25 mouse cellular contexts compared by ENCODE assay signal in genomic region chr1:125527364-125527763, GRCm38 (mm10). TPM values are rescaled to one million over a fixed set of nuclear protein-coding genes. Genes with fewer than 3 reads are reported as not detected.
DNase-seq lines count a peak whose midpoint lies in the region; ATAC-seq and TF ChIP-seq lines count a peak whose summit lies in the region.
"Had no signal": no experiment of that assay in that cellular context is flagged by ENCODE, and none has a peak within 500 bp of the region (broad histone marks: within the 10 kb centered on the region; RNA-seq: fewer than 3 reads in every experiment).

No protein-coding gene starts in this region.

- H3K9ac ChIP-seq in stomach, embryonic 16.5 days (ENCODE audit: low read length), result no peak overlapping the region
- no peak overlapping the region for H3K9ac ChIP-seq in stomach, postnatal 0 days (ENCODE audit: low read length)
- H3K9ac ChIP-seq in intestine, embryonic 15.5 days, result no peak overlapping the region
- H3K9ac ChIP-seq in kidney, embryonic 15.5 days, result no peak overlapping the region
- H3K9ac ChIP-seq: forebrain, embryonic 13.5 days; heart, embryonic 12.5 days; heart, embryonic 15.5 days; hindbrain, embryonic 15.5 days had no signal

- H3K4me2 ChIP-seq in stomach, embryonic 16.5 days (ENCODE audit: low read depth, low read length), result no peak overlapping the region
- no peak overlapping the region for H3K4me2 ChIP-seq in stomach, postnatal 0 days (replicated peaks; ENCODE audit: low read depth)
- no peak overlapping the region for H3K4me2 ChIP-seq in intestine, embryonic 15.5 days (replicated peaks)
- H3K4me2 ChIP-seq in kidney, embryonic 15.5 days, result no peak overlapping the region
- H3K4me2 ChIP-seq: forebrain, embryonic 13.5 days; heart, embryonic 12.5 days; heart, embryonic 15.5 days; hindbrain, embryonic 15.5 days had no signal

- H3K9me3 ChIP-seq in stomach, embryonic 16.5 days (replicated peaks; ENCODE audit: control insufficient read depth, low read length), result no peaks in the 10 kb centered on the region
- no peaks in the 10 kb centered on the region for H3K9me3 ChIP-seq in stomach, postnatal 0 days (ENCODE audit: control insufficient read depth, low read length)
- no peaks in the 10 kb centered on the region for H3K9me3 ChIP-seq in intestine, embryonic 15.5 days
- H3K9me3 ChIP-seq in kidney, embryonic 15.5 days (replicated peaks), result no peaks in the 10 kb centered on the region
- H3K9me3 ChIP-seq in midbrain, embryonic 10.5 days (replicated peaks), result no peaks in the 10 kb centered on the region
- H3K9me3 ChIP-seq: forebrain, embryonic 10.5 days; forebrain, embryonic 13.5 days; heart, embryonic 12.5 days; heart, embryonic 15.5 days; hindbrain, embryonic 15.5 days had no signal

- no peaks in the 10 kb centered on the region for H3K27me3 ChIP-seq in stomach, embryonic 16.5 days (ENCODE audit: control insufficient read depth, insufficient read depth, low read length)
- H3K27me3 ChIP-seq in stomach, postnatal 0 days (ENCODE audit: control insufficient read depth, insufficient read depth, low read length), result no peaks in the 10 kb centered on the region
- H3K27me3 ChIP-seq in intestine, embryonic 15.5 days (replicated peaks), result no peaks in the 10 kb centered on the region
- no peaks in the 10 kb centered on the region for H3K27me3 ChIP-seq in kidney, embryonic 15.5 days
- H3K27me3 ChIP-seq in midbrain, embryonic 10.5 days (ENCODE audit: low read depth, poor library complexity, severe bottlenecking), result no peaks in the 10 kb centered on the region
- H3K27me3 ChIP-seq: CH12.LX; forebrain, embryonic 13.5 days; heart, embryonic 12.5 days; heart, embryonic 15.5 days; hindbrain, embryonic 15.5 days had no signal

- ATAC-seq in stomach, embryonic 16.5 days (ENCODE audit: insufficient read depth, low FRiP score), result no peak
- ATAC-seq in stomach, postnatal 0 days (ENCODE audit: low FRiP score, low TSS enrichment), result no peak; the same call in 1 of the 2 replicates
- peak; percentile 73 for ATAC-seq in intestine, embryonic 15.5 days
- no peak for ATAC-seq in kidney, embryonic 15.5 days (replicated peaks; ENCODE audit: low FRiP score)
- ATAC-seq: forebrain, embryonic 13.5 days; forebrain, embryonic 16.5 days had no signal

- WGBS in stomach, embryonic 16.5 days, result 61% methylated on average over 3 of the region's 3 CpGs
- 52% methylated on average over 3 of the region's 3 CpGs for WGBS in stomach, postnatal 0 days
- WGBS in intestine, embryonic 15.5 days, result 44% methylated on average over 3 of the region's 3 CpGs
- 23% methylated on average over 3 of the region's 3 CpGs for WGBS in large intestine, adult 2 months
- 74% methylated on average over 3 of the region's 3 CpGs for WGBS in kidney, embryonic 15.5 days
- 89% methylated on average over 3 of the region's 3 CpGs for WGBS in midbrain, embryonic 10.5 days

- H3K36me3 ChIP-seq in stomach, embryonic 16.5 days (ENCODE audit: control insufficient read depth, insufficient read depth, low read length), result no peaks in the 10 kb centered on the region
- H3K36me3 ChIP-seq in stomach, postnatal 0 days (ENCODE audit: control insufficient read depth, insufficient read depth, low read length), result no peaks in the 10 kb centered on the region
- H3K36me3 ChIP-seq in intestine, embryonic 15.5 days, result no peaks in the 10 kb centered on the region
- H3K36me3 ChIP-seq in kidney, embryonic 15.5 days, result no peaks in the 10 kb centered on the region
- H3K36me3 ChIP-seq in midbrain, embryonic 10.5 days, result no peaks in the 10 kb centered on the region
- H3K36me3 ChIP-seq: forebrain, embryonic 10.5 days; heart, embryonic 12.5 days; heart, embryonic 15.5 days; hindbrain, embryonic 15.5 days had no signal

- H3K4me1 ChIP-seq in stomach, embryonic 16.5 days (ENCODE audit: control insufficient read depth, insufficient read depth, low read length), result peaks cover 10% of the 10 kb centered on the region; the same call in 1 of the 2 replicates
- no peaks in the 10 kb centered on the region; the same call in 1 of the 2 replicates for H3K4me1 ChIP-seq in stomach, postnatal 0 days (replicated peaks; ENCODE audit: control insufficient read depth, insufficient read depth)
- no peaks in the 10 kb centered on the region for H3K4me1 ChIP-seq in intestine, embryonic 15.5 days (replicated peaks)
- no peaks in the 10 kb centered on the region for H3K4me1 ChIP-seq in kidney, embryonic 15.5 days
- no peaks in the 10 kb centered on the region for H3K4me1 ChIP-seq in midbrain, embryonic 10.5 days
- H3K4me1 ChIP-seq: forebrain, embryonic 10.5 days; forebrain, embryonic 13.5 days; heart, embryonic 12.5 days; hindbrain, embryonic 15.5 days had no signal

- peak overlapping the region; percentile 6; the same call in 1 of the 2 replicates for H3K27ac ChIP-seq in stomach, embryonic 16.5 days (ENCODE audit: low read length)
- H3K27ac ChIP-seq in stomach, postnatal 0 days (replicated peaks), result no peak overlapping the region; the same call in 1 of the 2 replicates
- no peak overlapping the region; the same call in 1 of the 2 replicates for H3K27ac ChIP-seq in intestine, embryonic 15.5 days
- H3K27ac ChIP-seq in kidney, embryonic 15.5 days, result no peak overlapping the region
- H3K27ac ChIP-seq in midbrain, embryonic 10.5 days (replicated peaks), result no peak overlapping the region
- H3K27ac ChIP-seq: forebrain, embryonic 10.5 days; forebrain, embryonic 13.5 days; heart, embryonic 15.5 days; hindbrain, embryonic 15.5 days had no signal

- TF ChIP-seq EP300 in stomach, postnatal 0 days (optimal IDR thresholded peaks at IDR 0.05), result no peak

- H3K4me3 ChIP-seq in stomach, embryonic 16.5 days (replicated peaks; ENCODE audit: low read length), result no peak overlapping the region
- H3K4me3 ChIP-seq in stomach, postnatal 0 days (ENCODE audit: low read depth, low read length), result no peak overlapping the region
- no peak overlapping the region for H3K4me3 ChIP-seq in intestine, embryonic 15.5 days (replicated peaks)
- no peak overlapping the region for H3K4me3 ChIP-seq in kidney, embryonic 15.5 days (replicated peaks)
- no peak overlapping the region for H3K4me3 ChIP-seq in midbrain, embryonic 10.5 days
- H3K4me3 ChIP-seq: forebrain, embryonic 10.5 days; forebrain, embryonic 13.5 days; heart, embryonic 12.5 days; heart, embryonic 15.5 days; hindbrain, embryonic 15.5 days had no signal

- no peak for DNase-seq in stomach, postnatal 0 days (ENCODE audit: low spot score)
- DNase-seq in large intestine, adult 2 months (ENCODE audit: low read depth, low spot score), result peak; percentile 79
- DNase-seq in midbrain, embryonic 10.5 days (ENCODE audit: low spot score), result no peak
- DNase-seq in kidney, postnatal 10 days, result no peak
- DNase-seq: adrenal gland, postnatal 10 days; adrenal gland, postnatal 36 days; B cell, adult 2 months; cerebellum, adult 18-20 months; cerebellum, adult 9-10 months; cerebellum, postnatal 14 days; gastrocnemius, postnatal 10 days; gastrocnemius, postnatal 36 days; heart, adult 18-20 months; heart, postnatal 10 days; heart, postnatal 4 days had no signal

- no peak for TF ChIP-seq CTCF in stomach, postnatal 0 days (IDR thresholded peaks at IDR 0.05; ENCODE audit: low read depth)

RNA-seq across cellular contexts. Expression of gene Slc35f5, which starts 33.0 kb away (rescaled TPM):
- 69.2 and 71.5 TPM in 2 replicates for polyA plus RNA-seq in stomach, embryonic 16.5 days (2015; fragmentation: Nextera tagmentation; extraction: Ambion mirVana)
- polyA plus RNA-seq in stomach, postnatal 0 days (2015; fragmentation: Nextera tagmentation; extraction: Ambion mirVana), result 64.7 and 66.4 TPM in 2 replicates
- polyA plus RNA-seq in intestine, embryonic 15.5 days (2015; fragmentation: Nextera tagmentation; extraction: Ambion mirVana), result 54.5 and 56.1 TPM in 2 replicates
- 47.2 and 55.5 TPM in 2 replicates for polyA plus RNA-seq in large intestine, adult 2 months (2012; rRNA removed)
- polyA plus RNA-seq in kidney, embryonic 15.5 days (2015; fragmentation: Nextera tagmentation; extraction: Ambion mirVana), result 51.9 and 53.0 TPM in 2 replicates
- polyA plus RNA-seq in midbrain, embryonic 10.5 days (2016; fragmentation: Nextera tagmentation; extraction: Ambion mirVana), result 22.5 and 23.0 TPM in 2 replicates
